Mouse (Mus musculus): Measurements from ENCODE around the gene Cacna1e.

DNA sequence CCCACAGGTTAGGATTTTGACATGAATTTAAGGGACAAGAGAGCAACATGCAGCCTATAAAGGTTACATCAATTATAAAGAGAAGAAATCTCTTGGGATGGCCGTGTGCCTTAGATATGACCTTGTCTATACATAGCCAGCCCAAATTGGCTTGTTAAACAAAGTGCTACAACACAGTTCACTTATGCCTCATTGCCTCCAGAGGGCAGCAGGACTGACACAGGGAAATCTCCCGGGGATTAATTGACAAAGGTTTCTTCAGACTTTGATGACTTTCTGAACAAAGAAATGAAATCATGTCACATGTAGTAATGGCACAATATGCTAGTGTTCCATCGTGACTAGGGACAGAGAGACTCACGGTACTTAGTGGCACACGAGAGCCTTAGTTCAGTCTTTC lies 5.9 kb upstream of the Cacna1e start:
- TF ChIP-seq CTCF (conservative IDR thresholded peaks at IDR 0.05; ENCODE audit: low read length) (no peak), POU5F1 (IDR thresholded peaks at IDR 0.05; ENCODE audit: borderline replicate concordance, low read length) (no peak), NANOG (IDR thresholded peaks at IDR 0.05; ENCODE audit: borderline replicate concordance, low read length) (no peak)
